Mouse (Mus musculus) megakaryocyte, embryonic 14.5 days (primary cell): Measurements from ENCODE around the gene Acvr2b.

Experiments
- FLI1 ChIP-seq: IDR thresholded peaks from 2 replicates; pipeline ENCODE4 v1.6.1; 2012; ENCODE audit warnings: low read length, inconsistent platforms, mixed read lengths
- GATA1 ChIP-seq: IDR thresholded peaks from 3 replicates; pipeline ENCODE4 v1.6.1; 2012; ENCODE audit warnings: mixed read lengths, low read length, inconsistent platforms, borderline replicate concordance

- no peak for TF ChIP-seq FLI1
- TF ChIP-seq GATA1 = no peak
These were observed 71.8 kb downstream of the Acvr2b start for GRCm38 (mm10) chr9:119473608-119474164.
